Mouse (Mus musculus) spleen, adult 2 months (tissue): ENCODE results near the gene Pbx4.

Experiments
- CTCF ChIP-seq: fragments of 200-500 bp; IDR thresholded peaks from 2 replicates; pipeline ENCODE4 v1.5.1; 2011; ENCODE audit warnings: mild to moderate bottlenecking, inconsistent platforms; ENCODE audit not compliant: insufficient read depth, insufficient read length, insufficient replicate concordance; ENCODE audit errors: extremely low read depth
- POLR2A ChIP-seq: fragments of 200-500 bp; IDR thresholded peaks from 2 replicates; pipeline ENCODE4 v1.6.1; 2011; ENCODE audit warnings: low read depth, low read length, inconsistent platforms

DNA sequence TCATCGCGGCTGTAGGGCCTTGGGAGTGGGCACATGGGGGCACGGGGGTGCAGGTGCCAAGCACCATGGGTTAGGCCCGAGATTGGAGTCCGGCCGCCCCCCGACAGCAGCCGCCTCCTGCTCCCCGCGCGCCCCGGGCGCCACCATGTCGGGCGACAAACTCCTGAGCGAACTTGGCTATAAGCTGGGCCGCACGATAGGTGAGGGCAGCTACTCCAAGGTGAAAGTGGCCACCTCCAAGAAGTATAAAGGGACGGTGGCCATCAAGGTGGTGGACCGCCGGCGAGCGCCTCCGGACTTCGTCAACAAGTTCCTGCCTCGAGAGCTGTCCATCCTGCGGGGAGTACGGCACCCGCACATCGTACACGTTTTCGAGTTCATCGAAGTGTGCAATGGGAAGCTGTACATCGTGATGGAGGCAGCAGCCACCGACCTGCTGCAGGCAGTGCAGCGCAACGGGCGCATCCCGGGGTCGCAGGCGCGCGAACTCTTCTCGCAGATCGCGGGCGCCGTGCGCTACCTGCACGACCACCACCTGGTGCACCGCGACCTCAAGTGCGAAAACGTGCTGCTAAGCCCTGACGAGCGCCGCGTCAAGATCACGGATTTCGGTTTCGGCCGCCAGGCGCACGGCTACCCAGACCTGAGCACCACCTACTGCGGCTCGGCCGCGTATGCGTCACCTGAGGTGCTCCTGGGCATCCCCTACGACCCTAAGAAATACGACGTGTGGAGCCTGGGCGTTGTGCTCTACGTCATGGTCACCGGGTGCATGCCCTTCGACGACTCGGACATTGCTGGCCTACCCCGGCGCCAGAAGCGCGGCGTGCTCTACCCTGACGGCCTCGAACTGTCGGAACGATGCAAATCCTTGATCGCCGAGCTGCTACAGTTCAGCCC lies 70.1 kb downstream of the Pbx4 start, which contains the start of the genes Tssk6, Ndufa13 and Yjefn3:
- no peak for TF ChIP-seq CTCF
- TF ChIP-seq POLR2A: no peak
